Mouse (Mus musculus): ENCODE results near the gene Aym1. TPM values are rescaled to one million over a fixed set of nuclear protein-coding genes. Genes with fewer than 3 reads are reported as not detected.
"Not testable (repeated sequence)": the region's sequence is repeated elsewhere in the genome, so short reads cannot be mapped to it uniquely, and the experiment has no call there.

The Aym1 gene
- total RNA-seq, 2 experiments from 2014 or later: not detected

GRCm38 (mm10) chr5:113351768-113352167 is 5.3 kb upstream of the Aym1 start:
- DNase-seq (ENCODE audit: extremely low spot score in 1 of 2, low spot score in 1 of 2): no peak

GRCm38 (mm10) chr5:113352636-113353035 is 4.5 kb upstream of the Aym1 start:
- no peak for DNase-seq (ENCODE audit: extremely low spot score in 1 of 2, low spot score in 1 of 2)

- peak; percentile 29 to 57 for DNase-seq (ENCODE audit: extremely low spot score in 1 of 2, low spot score in 1 of 2)
These were observed 2.8 kb upstream of the Aym1 start for GRCm38 (mm10) chr5:113354311-113354710.

GRCm38 (mm10) chr5:113357656-113358055 is 562 bp downstream of the Aym1 start:
- DNase-seq (ENCODE audit: extremely low spot score in 1 of 2, low spot score in 1 of 2): no peak

- no peak for DNase-seq (ENCODE audit: extremely low spot score in 1 of 2, low spot score in 1 of 2)
These were observed 1.7 kb downstream of the Aym1 start for GRCm38 (mm10) chr5:113358833-113359232.

GRCm38 (mm10) chr5:113361283-113361682 is 4.2 kb downstream of the Aym1 start:
- DNase-seq (ENCODE audit: extremely low spot score in 1 of 2, low spot score in 1 of 2): no peak

- no peak for DNase-seq (ENCODE audit: extremely low spot score in 1 of 2, low spot score in 1 of 2)
These were observed 5.3 kb downstream of the Aym1 start for GRCm38 (mm10) chr5:113362258-113362996.

- DNase-seq (ENCODE audit: extremely low spot score in 1 of 2, low spot score in 1 of 2): no peak
These were observed 6.1 kb downstream of the Aym1 start for GRCm38 (mm10) chr5:113363177-113363576.

GRCm38 (mm10) chr5:113365921-113366320 is 8.8 kb downstream of the Aym1 start:
- DNase-seq (ENCODE audit: extremely low spot score in 1 of 2, low spot score in 1 of 2): peak; percentile 83 to 89

- not testable (repeated sequence) for DNase-seq (ENCODE audit: extremely low spot score in 1 of 2, low spot score in 1 of 2)
These were observed 10.6 kb downstream of the Aym1 start for GRCm38 (mm10) chr5:113367726-113368125.

- no peak for DNase-seq (ENCODE audit: extremely low spot score in 1 of 2, low spot score in 1 of 2)
These were observed 12.3 kb downstream of the Aym1 start for GRCm38 (mm10) chr5:113369262-113369868.

- no peak for DNase-seq (ENCODE audit: extremely low spot score in 1 of 2, low spot score in 1 of 2)
These were observed 15.4 kb downstream of the Aym1 start for GRCm38 (mm10) chr5:113372449-113372848.

- DNase-seq (ENCODE audit: extremely low spot score in 1 of 2, low spot score in 1 of 2): peak; percentile 78 to 92
These were observed 16.2 kb downstream of the Aym1 start for GRCm38 (mm10) chr5:113372995-113373950.

- DNase-seq (ENCODE audit: extremely low spot score in 1 of 2, low spot score in 1 of 2): no peak
These were observed 17.2 kb downstream of the Aym1 start for GRCm38 (mm10) chr5:113374290-113374689.

GRCm38 (mm10) chr5:113375783-113376182 is 18.7 kb downstream of the Aym1 start:
- DNase-seq (ENCODE audit: extremely low spot score in 1 of 2, low spot score in 1 of 2): peak; percentile 65 to 90

- DNase-seq (ENCODE audit: extremely low spot score in 1 of 2, low spot score in 1 of 2): no peak
These were observed 19.2 kb downstream of the Aym1 start for GRCm38 (mm10) chr5:113376292-113376691.

- DNase-seq (ENCODE audit: extremely low spot score in 1 of 2, low spot score in 1 of 2): no peak
These were observed 22.3 kb downstream of the Aym1 start for GRCm38 (mm10) chr5:113379416-113379815.

- DNase-seq (ENCODE audit: extremely low spot score in 1 of 2, low spot score in 1 of 2): no peak
These were observed 23.5 kb downstream of the Aym1 start for GRCm38 (mm10) chr5:113380553-113380952.

- no peak for DNase-seq (ENCODE audit: extremely low spot score in 1 of 2, low spot score in 1 of 2)
These were observed 25.5 kb downstream of the Aym1 start for GRCm38 (mm10) chr5:113382580-113382979.

GRCm38 (mm10) chr5:113393766-113394165 is 36.7 kb downstream of the Aym1 start:
- DNase-seq (ENCODE audit: extremely low spot score in 1 of 2, low spot score in 1 of 2): no peak

All from layer of hippocampus, postnatal 25 days (tissue).